Mouse (Mus musculus): ENCODE results near the gene Sar1b. TPM values are rescaled to one million over a fixed set of nuclear protein-coding genes. Genes with fewer than 3 reads are reported as not detected.

The Sar1b gene
- total RNA-seq (2023): 24.4 TPM

DNA sequence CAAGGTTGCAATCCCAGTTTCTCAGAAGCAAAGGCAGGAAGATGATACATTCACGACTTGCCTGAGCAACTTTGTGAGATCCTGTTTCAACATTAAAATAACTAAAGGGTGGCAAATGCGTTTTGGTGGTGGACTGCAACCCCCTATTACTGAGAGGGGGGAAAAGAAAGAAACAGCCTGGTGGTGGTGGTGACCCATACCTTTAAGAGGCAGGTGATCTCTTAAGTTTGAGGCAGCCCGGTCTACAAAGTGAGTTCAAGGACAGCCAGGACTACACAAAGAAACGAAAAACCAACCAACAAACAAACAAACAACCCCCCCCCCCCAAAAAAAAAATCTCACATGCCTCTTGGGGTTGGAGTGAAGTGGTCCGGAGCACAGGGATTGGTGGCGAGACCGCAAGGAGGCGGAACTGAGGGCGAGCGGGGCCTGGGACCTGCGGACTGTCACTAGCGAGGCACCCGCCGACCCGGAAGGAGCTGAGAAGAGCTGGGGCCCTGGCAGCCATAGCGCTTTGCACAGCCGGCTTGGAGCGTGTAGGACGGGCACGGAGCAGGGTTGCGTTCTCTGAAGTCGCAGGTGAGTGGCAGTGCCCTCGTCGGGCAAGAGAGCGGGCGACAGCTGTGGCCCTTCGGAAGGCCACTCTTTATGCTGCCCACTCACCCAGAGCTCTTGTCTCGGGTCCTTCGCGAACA is at the start of gene Sar1b, which contains the start of gene Sec24a:
Gene Sar1b, plus strand, starts transcription at position 475 of the 695 bp plus-strand sequence.
Gene Sec24a, minus strand, starts transcription at position 422 of the 695 bp plus-strand sequence.

Other genes with a start within 250 kb of the Sar1b start
- 10.3 TPM for gene Phykpl, start 178.9 kb upstream of the Sar1b start, total RNA-seq (2023)
- gene Hnrnpab, start 156.8 kb upstream of the Sar1b start, total RNA-seq (2023): 209 TPM
- gene Nhp2, start 144.0 kb upstream of the Sar1b start, total RNA-seq (2023): 42.6 TPM
- gene Rmnd5b, start 127.8 kb upstream of the Sar1b start, total RNA-seq (2023): 81.8 TPM
- gene N4bp3, start 112.8 kb upstream of the Sar1b start, total RNA-seq (2023): 11.4 TPM
- 1.9 TPM for gene D930048N14Rik, start 112.7 kb upstream of the Sar1b start, total RNA-seq (2023)
- gene 0610009B22Rik, start 74.8 kb upstream of the Sar1b start, total RNA-seq (2023): 4.5 TPM
- 45.2 TPM for gene Sec24a, start 53 bp upstream of the Sar1b start, total RNA-seq (2023)
- 67.8 TPM for gene Jade2, start 94.0 kb downstream of the Sar1b start, total RNA-seq (2023)
- 43.7 TPM for gene Cdkn2aipnl, start 204.0 kb downstream of the Sar1b start, total RNA-seq (2023)
- gene Ube2b, start 237.1 kb downstream of the Sar1b start, total RNA-seq (2023): 198 TPM
- 1.7 TPM for gene Cdkl3, start 240.5 kb downstream of the Sar1b start, total RNA-seq (2023)

Data from CD8-positive naive resting alpha-beta T cell, adult 57 days (primary cell).